Mouse (Mus musculus) liver, adult 2 months (tissue): Measurements from ENCODE around the gene Atg10.

Experiments
- CTCF ChIP-seq: fragments of 200-500 bp; IDR thresholded peaks from 2 replicates; pipeline ENCODE4 v1.5.1; 2011; ENCODE audit warnings: low read depth, low read length, control low read depth
- POLR2A ChIP-seq: fragments of 200-500 bp; IDR thresholded peaks from 2 replicates; pipeline ENCODE4 v1.6.1; 2011; ENCODE audit warnings: low read length, control low read depth; ENCODE audit not compliant: insufficient read depth; ENCODE audit errors: extremely low read depth

- TF ChIP-seq CTCF = no peak
- no peak for TF ChIP-seq POLR2A
These were observed 44.4 kb downstream of the Atg10 start for GRCm38 (mm10) chr13:91179174-91179899.
